Mouse (Mus musculus): ENCODE measurements around the gene Tcf20.

The Tcf20 gene

GRCm38 (mm10) chr15:82924679-82925425 is 62.8 kb downstream of the Tcf20 start:
- peak; percentile 78 for DNase-seq (ENCODE audit: low read depth, low spot score)

- no peak for DNase-seq (ENCODE audit: low read depth, low spot score)
These were observed 64.1 kb downstream of the Tcf20 start for GRCm38 (mm10) chr15:82923531-82923930.

DNA sequence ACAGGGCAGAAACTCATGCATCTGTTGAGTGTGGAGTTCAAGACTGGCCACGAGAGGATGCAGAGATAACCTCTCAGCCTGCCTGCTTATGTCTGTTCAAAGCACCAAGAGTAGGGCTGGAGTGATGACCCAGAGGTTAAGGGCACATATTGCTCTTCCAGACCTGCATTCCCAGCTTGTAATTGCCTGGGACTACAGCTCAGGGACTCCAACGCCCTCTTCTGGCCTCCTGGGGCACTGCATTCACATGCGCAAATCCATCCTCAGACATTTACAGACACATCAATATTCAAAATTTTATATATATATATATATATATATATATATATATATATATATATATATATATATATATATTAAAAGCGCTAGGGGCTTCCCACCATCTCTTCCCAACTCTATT is 64.9 kb downstream of the Tcf20 start:
- no peak for DNase-seq (ENCODE audit: low read depth, low spot score)

DNA sequence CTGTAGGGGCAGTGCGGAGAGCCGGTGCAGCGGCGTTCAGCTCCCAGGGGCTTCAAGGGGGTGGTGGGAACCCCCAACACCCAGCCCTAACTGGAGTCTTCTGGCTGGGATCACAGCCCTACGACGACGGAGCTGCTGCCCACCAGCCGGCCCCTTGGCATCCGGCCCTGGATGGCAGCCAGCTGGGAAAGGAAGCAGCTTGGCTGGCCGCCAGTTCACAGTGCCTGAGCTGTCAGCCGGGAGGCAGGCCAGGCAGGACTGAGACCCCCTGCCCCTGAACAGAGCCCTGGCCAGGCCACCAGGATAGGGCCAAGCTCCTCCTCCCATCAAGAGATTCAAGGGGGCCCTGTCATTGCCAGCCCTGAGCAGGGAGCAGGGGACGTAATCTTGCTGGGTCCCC is 65.6 kb downstream of the Tcf20 start:
- DNase-seq (ENCODE audit: low read depth, low spot score) = no peak

DNA sequence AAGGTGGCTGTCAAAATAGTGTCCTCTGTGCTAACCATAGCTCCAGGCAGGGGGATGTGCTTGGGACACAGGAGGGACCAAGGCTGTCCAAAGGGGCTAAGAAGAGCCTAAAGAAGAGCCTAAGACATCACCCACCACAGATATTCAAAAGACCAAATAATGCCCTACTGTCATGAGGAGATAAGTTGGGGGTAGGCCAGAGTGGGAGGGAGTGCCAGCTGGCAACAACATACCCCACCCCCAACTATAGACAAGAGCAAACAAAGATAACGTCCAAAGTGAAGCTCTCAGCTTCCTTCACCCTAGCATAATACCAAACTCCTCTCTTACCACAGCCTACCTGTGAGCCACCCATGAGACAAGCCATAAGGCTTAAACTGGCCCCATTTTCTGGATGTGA is 66.1 kb downstream of the Tcf20 start:
- DNase-seq (ENCODE audit: low read depth, low spot score) = no peak

GRCm38 (mm10) chr15:82920895-82921515 is 66.7 kb downstream of the Tcf20 start:
- DNase-seq (ENCODE audit: low read depth, low spot score) = peak; percentile 72

GRCm38 (mm10) chr15:82917965-82918364 is 69.7 kb downstream of the Tcf20 start:
- no peak for DNase-seq (ENCODE audit: low read depth, low spot score)

DNA sequence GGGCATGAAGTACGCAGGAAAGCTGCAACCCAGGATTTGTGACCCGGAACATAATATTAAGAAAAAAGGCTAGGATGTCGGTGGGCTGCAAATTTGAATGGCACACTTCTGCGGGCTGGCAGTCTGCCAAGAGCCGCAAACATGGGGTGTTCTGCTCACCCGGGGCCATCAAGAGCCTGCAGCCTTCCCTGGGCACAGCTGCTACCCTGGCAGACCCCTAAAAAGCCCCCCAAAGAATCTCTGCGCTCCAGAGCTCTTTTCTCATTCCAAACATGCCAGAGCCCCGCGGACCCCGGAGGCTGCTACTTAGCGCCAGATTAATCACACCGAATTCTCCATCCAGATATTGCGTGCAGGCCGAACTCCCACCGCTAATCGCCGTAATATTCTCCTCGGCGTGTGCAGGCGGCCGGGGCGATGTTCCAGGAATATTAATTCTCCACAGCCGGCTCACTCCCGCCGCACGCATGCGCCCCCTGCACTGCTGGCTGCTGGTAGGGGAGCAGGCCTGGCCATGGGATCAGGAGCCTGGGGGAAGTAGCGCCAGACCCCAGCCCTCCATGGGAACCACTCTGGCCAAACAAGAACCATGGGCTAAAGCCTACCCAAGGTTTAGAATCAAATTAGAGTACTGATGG is 70.3 kb downstream of the Tcf20 start:
- DNase-seq (ENCODE audit: low read depth, low spot score) = no peak

DNA sequence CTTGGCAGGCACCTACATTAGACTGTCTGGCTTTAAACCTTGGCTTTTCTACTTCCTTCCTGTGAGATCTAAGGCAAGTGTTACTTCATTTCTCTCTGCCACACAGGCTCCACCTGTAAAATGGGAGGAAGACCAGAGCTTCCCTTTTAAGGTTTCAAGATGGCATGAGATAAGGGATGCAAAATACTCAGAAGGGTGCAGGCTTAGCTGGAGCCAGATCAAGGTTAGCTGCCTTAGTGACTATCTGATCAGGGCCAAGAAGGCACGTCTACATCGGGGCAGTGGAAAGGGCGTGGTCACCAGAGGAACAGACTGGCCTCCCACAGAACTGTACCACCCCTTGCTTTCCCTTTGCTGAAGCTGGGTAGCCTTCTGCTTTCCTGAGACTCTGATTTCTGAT is 73.2 kb downstream of the Tcf20 start:
- DNase-seq (ENCODE audit: low read depth, low spot score) = no peak

DNA sequence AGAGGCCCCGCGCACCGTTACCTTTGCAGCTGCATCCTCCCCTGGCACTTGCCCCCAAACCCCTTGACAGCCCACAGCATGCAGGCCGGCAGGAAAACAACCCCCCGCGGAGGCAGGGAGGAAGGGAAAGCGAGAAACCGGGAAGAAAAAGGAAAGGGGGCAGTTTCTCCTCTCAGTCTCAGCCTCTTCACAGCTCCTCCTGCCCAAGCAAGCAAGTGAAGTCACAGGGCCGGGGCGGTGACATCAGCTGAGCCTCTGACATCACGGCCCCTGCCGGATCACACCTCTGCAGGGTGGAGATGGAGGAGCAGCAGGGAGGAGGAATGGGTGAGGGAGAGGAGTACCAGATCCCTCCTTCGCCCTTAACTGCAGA is 75.7 kb downstream of the Tcf20 start:
- no peak for DNase-seq (ENCODE audit: low read depth, low spot score)

- peak; percentile 26 for DNase-seq (ENCODE audit: low read depth, low spot score)
These were observed 76.4 kb downstream of the Tcf20 start for GRCm38 (mm10) chr15:82911001-82911964.

DNA sequence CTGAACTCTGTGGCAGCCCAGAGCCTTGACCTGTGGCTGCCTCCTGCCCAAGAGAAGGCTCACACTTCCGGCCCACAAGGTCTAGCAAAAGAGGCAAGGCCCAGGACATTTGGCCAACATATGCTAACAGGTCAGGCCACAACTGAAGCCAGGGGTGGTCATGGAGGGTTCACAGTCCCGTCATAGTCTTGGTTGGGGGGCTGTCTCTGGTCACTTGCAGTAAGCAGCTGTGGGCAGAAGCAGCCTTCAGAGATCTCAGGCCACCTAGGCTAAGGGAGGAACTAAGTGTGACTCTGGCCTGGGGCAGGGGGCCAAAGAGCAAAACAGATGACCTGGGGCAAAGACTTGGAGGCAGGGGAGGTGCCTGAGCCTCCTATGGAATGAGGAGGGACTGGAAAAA is 77.1 kb downstream of the Tcf20 start:
- DNase-seq (ENCODE audit: low read depth, low spot score) = no peak

DNA sequence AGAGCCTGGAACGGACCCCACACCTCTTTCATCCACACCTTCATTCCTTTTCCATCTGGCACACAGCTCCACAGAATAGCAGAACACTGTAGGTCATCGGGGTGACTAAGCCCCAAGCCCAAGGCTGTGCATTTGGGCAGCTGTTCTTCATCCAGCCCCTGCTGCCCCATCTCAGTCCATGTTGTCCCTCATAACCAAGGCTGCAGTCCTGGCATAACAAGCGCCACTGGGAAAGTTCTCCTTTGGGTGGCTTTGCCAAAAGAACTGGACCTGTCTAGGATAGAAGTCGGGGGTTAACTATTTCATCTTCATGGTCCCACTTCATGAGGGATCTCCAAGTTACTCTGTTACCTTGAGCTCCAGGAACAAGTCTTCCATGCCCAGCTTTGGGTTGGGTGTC is 77.9 kb downstream of the Tcf20 start:
- no peak for DNase-seq (ENCODE audit: low read depth, low spot score)

DNA sequence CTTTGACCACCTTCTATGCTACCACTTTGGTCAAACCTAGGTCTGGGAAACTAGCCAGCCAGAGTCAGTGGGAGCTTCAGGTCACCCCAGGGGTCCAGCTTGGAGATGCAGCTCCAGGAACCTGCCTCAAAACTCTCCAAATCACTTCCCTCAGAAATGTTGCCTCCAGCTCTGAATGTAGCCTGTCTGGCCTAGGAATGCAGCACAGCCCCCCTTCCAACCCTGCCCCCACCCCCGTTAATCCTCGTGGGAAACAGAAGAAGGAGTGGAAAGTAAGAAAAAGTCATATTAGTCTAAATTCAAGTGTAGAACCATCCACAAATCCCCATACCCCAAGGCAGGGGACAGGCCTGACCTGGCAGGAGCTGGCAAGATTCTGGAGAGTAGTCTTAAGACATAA is 79.2 kb downstream of the Tcf20 start:
- DNase-seq (ENCODE audit: low read depth, low spot score) = no peak

GRCm38 (mm10) chr15:82907306-82907705 is 80.4 kb downstream of the Tcf20 start:
- DNase-seq (ENCODE audit: low read depth, low spot score) = no peak

DNA sequence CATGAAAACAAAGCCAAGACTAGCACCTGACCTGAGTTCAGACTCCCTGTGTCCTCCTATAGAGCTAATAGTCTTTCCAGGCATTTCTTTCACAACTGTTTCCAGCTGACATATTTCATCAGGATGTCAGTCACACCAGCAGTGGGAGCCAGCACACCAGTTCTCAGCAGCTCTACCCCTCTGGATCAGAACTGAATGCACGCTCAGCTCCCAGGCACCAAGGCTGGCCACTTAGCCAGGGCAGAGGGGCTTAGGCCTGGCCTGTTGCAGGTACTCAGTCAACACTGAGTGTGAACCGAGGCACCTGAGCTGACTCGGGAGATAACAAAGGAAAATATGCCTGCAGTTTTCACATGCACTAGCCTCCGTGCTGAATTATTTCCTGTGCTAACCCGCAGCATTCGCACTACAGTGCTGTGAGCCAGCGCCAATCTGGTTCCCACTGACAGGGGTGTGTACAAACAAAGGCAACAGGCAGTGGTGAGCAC is 81.1 kb downstream of the Tcf20 start:
- DNase-seq (ENCODE audit: low read depth, low spot score) = peak; percentile 48

DNA sequence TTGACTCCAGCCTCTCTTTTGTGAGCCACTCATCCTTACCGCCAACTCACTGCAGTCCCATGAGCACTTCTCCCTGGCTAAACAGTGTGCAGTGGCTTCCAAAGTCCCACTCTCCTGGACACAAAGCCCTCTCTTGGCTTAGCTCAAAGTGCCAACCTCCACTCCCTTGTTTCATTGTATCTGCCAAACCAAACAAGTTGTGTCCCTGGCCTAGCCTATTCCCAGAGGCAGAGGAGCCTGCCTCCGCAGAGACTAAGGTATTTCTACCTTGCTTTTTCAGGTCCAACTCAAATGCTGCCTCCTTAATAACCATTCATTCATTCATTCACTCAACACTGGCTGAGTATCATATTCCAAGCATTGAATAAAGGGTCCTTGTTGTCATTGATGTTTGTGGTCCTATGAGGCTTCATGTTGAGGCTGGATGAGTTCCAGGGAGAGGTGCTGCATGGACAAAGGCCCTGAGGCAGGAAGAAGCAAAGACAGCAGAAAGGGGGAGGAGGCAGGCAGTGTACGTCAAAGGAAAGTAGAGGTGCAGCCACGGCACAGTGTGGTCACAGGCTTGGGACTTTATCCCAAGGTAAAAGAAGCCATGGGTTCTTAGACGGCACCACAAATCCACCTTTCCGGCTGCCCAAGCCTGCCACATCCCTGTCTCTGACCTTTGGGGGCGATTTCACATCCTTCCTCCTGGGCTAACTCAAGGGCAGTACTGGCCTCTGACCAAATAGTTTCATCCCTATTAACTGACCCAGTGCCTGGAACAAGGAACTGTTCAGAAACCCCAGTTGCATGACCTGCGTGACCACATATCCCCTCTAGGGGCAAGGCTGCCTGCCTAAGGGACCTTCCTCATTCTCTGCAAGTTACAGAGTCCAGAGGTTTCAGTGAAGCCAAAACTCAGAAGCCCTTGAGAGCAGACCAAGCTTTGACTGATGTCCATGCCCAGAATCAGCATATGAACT is 82.0 kb downstream of the Tcf20 start:
- no peak for DNase-seq (ENCODE audit: low read depth, low spot score)

GRCm38 (mm10) chr15:82904526-82904925 is 83.1 kb downstream of the Tcf20 start:
- no peak for DNase-seq (ENCODE audit: low read depth, low spot score)

DNA sequence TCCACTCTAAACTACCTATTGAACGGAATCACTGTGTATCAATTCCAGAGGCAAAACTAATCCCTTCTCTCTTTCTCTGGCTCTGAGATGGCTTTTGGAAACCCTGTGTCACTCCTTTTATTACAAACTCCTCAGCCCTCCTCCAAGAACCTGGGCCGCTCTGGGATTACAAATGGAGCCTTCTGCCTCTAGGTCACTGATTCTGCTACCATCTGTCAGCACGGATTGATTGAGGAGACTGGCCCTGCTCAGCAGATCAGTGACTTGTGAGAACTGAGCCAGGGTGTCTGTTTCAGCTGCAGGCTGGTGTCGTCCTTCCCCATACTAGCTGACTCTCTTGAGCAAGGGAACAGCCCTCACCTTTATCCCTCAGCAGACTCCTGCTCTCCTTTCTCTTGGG is 85.2 kb downstream of the Tcf20 start:
- DNase-seq (ENCODE audit: low read depth, low spot score) = no peak

GRCm38 (mm10) chr15:82901306-82901705 is 86.4 kb downstream of the Tcf20 start:
- DNase-seq (ENCODE audit: low read depth, low spot score) = no peak

DNA sequence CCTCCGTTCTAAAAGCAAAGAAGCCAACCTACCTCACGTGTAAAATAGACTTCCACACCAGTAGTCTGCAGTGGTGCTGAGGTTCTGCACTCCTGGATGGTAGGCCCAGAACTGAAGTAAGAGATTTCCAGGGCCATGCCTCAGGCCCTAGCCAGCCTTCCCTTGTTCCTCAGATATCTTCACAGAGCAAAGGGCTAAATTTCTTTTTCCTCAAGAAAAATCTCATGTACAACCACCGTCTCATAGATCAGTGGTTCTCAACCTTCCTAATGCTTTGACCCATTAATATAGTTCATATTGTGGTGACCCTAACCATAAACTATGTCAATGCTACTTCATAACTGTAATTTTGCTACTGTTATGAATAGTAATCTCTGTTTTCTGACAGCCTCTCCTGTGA is 87.3 kb downstream of the Tcf20 start:
- no peak for DNase-seq (ENCODE audit: low read depth, low spot score)
